Comparison of ENCODE assay signal across 8 mouse cellular contexts in genomic region chr17:15705303-15706284, GRCm38 (mm10). TPM values are rescaled to one million over a fixed set of nuclear protein-coding genes. Genes with fewer than 3 reads are reported as not detected.
DNase-seq lines count a peak whose midpoint lies in the region; ATAC-seq and TF ChIP-seq lines count a peak whose summit lies in the region.

No protein-coding gene starts in this region.

- no peaks in the 10 kb centered on the region for H3K9me3 ChIP-seq in embryonic facial prominence, embryonic 12.5 days
- no peaks in the 10 kb centered on the region for H3K9me3 ChIP-seq in liver, embryonic 11.5 days (ENCODE audit: control insufficient read depth, low read length)

- peak; percentile 61 for ATAC-seq in embryonic facial prominence, embryonic 12.5 days (ENCODE audit: insufficient number of reproducible peaks, insufficient read depth, low FRiP score, low TSS enrichment)
- peak; percentile 48 for ATAC-seq in liver, embryonic 11.5 days (replicated peaks; ENCODE audit: low FRiP score)

- peak; percentile 63 for DNase-seq in 3T3-L1 (ENCODE audit: low read depth, low spot score)
- peak; percentile 63 for DNase-seq in adrenal gland, postnatal 10 days
- peak; percentile 52 for DNase-seq in heart, adult 8-10 months (ENCODE audit: low spot score)
- DNase-seq in kidney, adult 8-10 months = peak; percentile 62 to 65
- peak; percentile 56 for DNase-seq in liver, embryonic 11.5 days (ENCODE audit: low spot score)
- DNase-seq in spleen, postnatal 4 days (ENCODE audit: low spot score in 2 of 2) = peak; percentile 50 to 80

- peaks cover 4% of the 10 kb centered on the region; the same call in 1 of the 2 replicates for H3K4me1 ChIP-seq in embryonic facial prominence, embryonic 12.5 days
- peaks cover 16% of the 10 kb centered on the region for H3K4me1 ChIP-seq in liver, embryonic 11.5 days (replicated peaks; ENCODE audit: control insufficient read depth, insufficient read depth, low read length)

- under 1% methylated on average over 67 of the region's 89 CpGs for WGBS in embryonic facial prominence, embryonic 12.5 days
- WGBS in liver, embryonic 11.5 days = 0% methylated on average over 75 of the region's 89 CpGs

- peak overlapping the region; percentile 81 for H3ac ChIP-seq in myocyte (ENCODE audit: control insufficient read depth, insufficient read length)

- H3K4me3 ChIP-seq in embryonic facial prominence, embryonic 12.5 days = peak overlapping the region; percentile 92
- peak overlapping the region; percentile 97 for H3K4me3 ChIP-seq in liver, embryonic 11.5 days (ENCODE audit: low read depth, low read length)
- peak overlapping the region; percentile 85 for H3K4me3 ChIP-seq in myocyte

- no peak for TF ChIP-seq POLR2A in myocyte (IDR thresholded peaks at IDR 0.05; ENCODE audit: insufficient read length, low read depth)

- H3K4me2 ChIP-seq in embryonic facial prominence, embryonic 12.5 days (replicated peaks) = peak overlapping the region; percentile 67
- H3K4me2 ChIP-seq in liver, embryonic 11.5 days = peak overlapping the region; percentile 79
- H3K4me2 ChIP-seq in myocyte (ENCODE audit: low read depth) = peak overlapping the region; percentile 83

- H3K9ac ChIP-seq in embryonic facial prominence, embryonic 12.5 days = peak overlapping the region; percentile 97
- H3K9ac ChIP-seq in liver, embryonic 11.5 days (ENCODE audit: low read depth, low read length) = peak overlapping the region; percentile 95

- peak overlapping the region; percentile 96 for H3K27ac ChIP-seq in embryonic facial prominence, embryonic 12.5 days
- peak overlapping the region; percentile 93 for H3K27ac ChIP-seq in liver, embryonic 11.5 days (ENCODE audit: low read depth, low read length)

- H3K79me2 ChIP-seq in myocyte (ENCODE audit: control insufficient read depth, insufficient read depth) = peaks cover 52% of the 10 kb centered on the region

- peaks cover 15% of the 10 kb centered on the region for H3K36me3 ChIP-seq in embryonic facial prominence, embryonic 12.5 days
- H3K36me3 ChIP-seq in liver, embryonic 11.5 days (ENCODE audit: control insufficient read depth, insufficient read depth, low read length) = peaks cover 10% of the 10 kb centered on the region
- H3K36me3 ChIP-seq in myocyte (ENCODE audit: control insufficient read depth, insufficient read depth) = peaks cover 17% of the 10 kb centered on the region

- H3K27me3 ChIP-seq in embryonic facial prominence, embryonic 12.5 days = no peaks in the 10 kb centered on the region
- no peaks in the 10 kb centered on the region for H3K27me3 ChIP-seq in liver, embryonic 11.5 days (replicated peaks; ENCODE audit: control insufficient read depth, insufficient read depth, low read length)
- no peaks in the 10 kb centered on the region for H3K27me3 ChIP-seq in myocyte (ENCODE audit: control insufficient read depth, insufficient read depth, insufficient read length)

TF ChIP-seq in myocyte, 11 proteins besides CTCF, POLR2A, EP300 and RAD21:
- TF ChIP-seq TCF12 (IDR thresholded peaks at IDR 0.05; ENCODE audit: insufficient read depth, poor library complexity, severe bottlenecking) (no peak), USF1 (IDR thresholded peaks at IDR 0.05; ENCODE audit: low read depth) (no peak), POLR2AphosphoS2 (IDR thresholded peaks at IDR 0.05; ENCODE audit: insufficient read length, low read depth) (no peak), E2F4 (IDR thresholded peaks at IDR 0.05; ENCODE audit: insufficient read depth) (no peak), REST (IDR thresholded peaks at IDR 0.05; ENCODE audit: insufficient read depth, insufficient read length) (no peak), MYOD1 (IDR thresholded peaks at IDR 0.05; ENCODE audit: control insufficient read depth in 1 of 3, insufficient read length in 2 of 3, low read depth in 2 of 3) (no peak), CEBPB (IDR thresholded peaks at IDR 0.05; ENCODE audit: insufficient read depth, poor library complexity, severe bottlenecking) (no peak), SRF (IDR thresholded peaks at IDR 0.05; ENCODE audit: control insufficient read depth, insufficient read length, low read depth) (no peak), MAX (IDR thresholded peaks at IDR 0.05; ENCODE audit: low read depth) (no peak)

RNA-seq across cellular contexts. Expression of gene Chd1, which starts 0.8 kb away (rescaled TPM):
- total RNA-seq in adrenal gland, postnatal 10 days (2021) = 10 to 100 TPM; 36.6 to 47.1 TPM
- 45.7 and 46.1 TPM in 2 replicates for polyA plus RNA-seq in embryonic facial prominence, embryonic 12.5 days (2016; fragmentation: Nextera tagmentation; extraction: Ambion mirVana)
- 10 to 100 TPM; 14.0 to 16.8 (median 15.8) TPM for total RNA-seq in heart, adult 8-10 months (2022)
- polyA plus RNA-seq in liver, embryonic 11.5 days (2014; fragmentation: Nextera tagmentation; extraction: Ambion mirVana) = 24.4 and 26.7 TPM in 2 replicates
- polyA plus RNA-seq in myocyte (2012; fragmentation: generic; extraction: Trizol) = 4.6 TPM

Comparison
In these comparisons a context has a peak if more than half of its experiments do, and no peak if none do; other contexts are left out.
1. Peak in every context shown above with its lines: DNase-seq, ATAC-seq, H3K4me3 ChIP-seq and H3K27ac ChIP-seq.